Mouse (Mus musculus) heart, postnatal 0 days (tissue): ENCODE results near the gene Tex9. TPM values are rescaled to one million over a fixed set of nuclear protein-coding genes. Genes with fewer than 3 reads are reported as not detected.

Experiments used
- ATAC-seq: fragments of 200-750 bp; cut with Nextera tagmentation; 2 replicates; pipeline ENCODE4 v1.8.0; 2017; ENCODE audit warnings: low read depth, moderate number of reproducible peaks, moderate library complexity; ENCODE audit not compliant: insufficient read depth
- DNase-seq: peaks from one replicate; pipeline ENCODE4 v3.0.0-alpha.2; 2016; ENCODE audit warnings: low spot score
- H3K27ac ChIP-seq: fragments of 300-500 bp; sonication (generic); 2 replicates; pipeline ENCODE4 v1.5.1; 2014; ENCODE audit warnings: low read depth, mild to moderate bottlenecking
- H3K27me3 ChIP-seq: fragments of 300-500 bp; sonication (generic); 2 replicates; pipeline ENCODE4 v1.6.1; 2014; ENCODE audit warnings: low read length, mixed read lengths; ENCODE audit not compliant: control insufficient read depth, insufficient read depth
- H3K36me3 ChIP-seq: fragments of 300-500 bp; sonication (generic); replicated peaks from 2 replicates; pipeline ENCODE4 v1.6.1; 2014; ENCODE audit warnings: low read length, mixed read lengths; ENCODE audit not compliant: control insufficient read depth, insufficient read depth
- H3K4me1 ChIP-seq: fragments of 300-500 bp; sonication (generic); 2 replicates; pipeline ENCODE4 v1.6.1; 2014; ENCODE audit warnings: antibody characterized with exemption; ENCODE audit not compliant: control insufficient read depth, insufficient read depth
- H3K4me2 ChIP-seq: fragments of 300-500 bp; sonication (generic); 2 replicates; pipeline ENCODE4 v1.6.1; 2014; ENCODE audit warnings: low read depth, mild to moderate bottlenecking, low read length, moderate library complexity
- H3K4me3 ChIP-seq: fragments of 300-500 bp; sonication (generic); 2 replicates; pipeline ENCODE4 v1.5.1; 2014; ENCODE audit warnings: low read depth, low read length
- H3K9ac ChIP-seq: fragments of 300-500 bp; sonication (generic); replicated peaks from 2 replicates; pipeline ENCODE4 v1.6.1; 2014; ENCODE audit warnings: low read depth, low read length, mixed read lengths
- H3K9me3 ChIP-seq: fragments of 300-500 bp; sonication (generic); replicated peaks from 2 replicates; pipeline ENCODE4 v1.6.1; 2016; ENCODE audit warnings: low read length; ENCODE audit not compliant: control insufficient read depth
- CTCF ChIP-seq: IDR thresholded peaks from 2 replicates; pipeline ENCODE4 v1.5.1; 2016; ENCODE audit warnings: antibody characterized with exemption, control low read depth, low read depth
- EP300 ChIP-seq: IDR thresholded peaks from 2 replicates; pipeline ENCODE4 v1.6.1; 2016; ENCODE audit warnings: antibody characterized with exemption, low read depth
- WGBS: fragments of 180-500 bp; shearing (Covaris S2); extraction: QIAGEN DNeasy Blood & Tissue Kit; methylation state at CpG from one replicate; pipeline ENCODE4 v1.1.7; 2014; 5-methylcytosine and 5-hydroxymethylcytosine counted together
- polyA plus RNA-seq: library from polyadenylated mRNA; unstranded; fragments of >200 nt; fragmentation: Nextera tagmentation; extraction: Ambion mirVana; gene quantifications from 2 replicates; pipeline ENCODE4 v1.2.1, GENCODE M21; 2015
- total RNA-seq: library from RNA; depleted of rRNA; stranded (reverse); fragments of >200 nt; gene quantifications from 2 replicates; pipeline ENCODE4 v1.2.3, GENCODE M21; 2014; ENCODE audit warnings: low replicate concordance; rRNA removed

The Tex9 gene
- total RNA-seq (0.76 and 9.7 TPM in 2 replicates), polyA plus RNA-seq (6.3 and 8.4 TPM in 2 replicates)

DNA sequence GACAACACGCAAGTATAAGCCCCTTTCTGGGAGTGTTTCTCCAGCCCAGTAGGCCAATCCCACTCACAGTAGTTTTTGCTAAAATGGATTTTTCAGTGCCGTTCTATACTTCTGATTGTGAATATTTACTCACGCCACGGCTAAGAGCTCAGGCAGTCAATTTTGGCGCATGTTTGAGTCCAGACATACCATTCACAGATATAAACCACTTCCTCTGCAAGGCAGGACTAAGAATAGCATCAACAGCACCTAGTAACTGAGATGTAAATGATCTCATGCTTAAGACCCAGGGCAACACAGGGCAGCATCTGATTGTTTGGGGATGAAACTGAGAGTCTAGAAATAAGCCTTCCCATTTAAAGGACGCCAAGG, at the start of gene Tex9:
Gene Tex9, minus strand, starts transcription at position 19 of the 372 bp plus-strand sequence.
- Histone ChIP-seq H3K4me2 (peak within 1 kb of the TSS; percentile 76), H3K4me1 (peaks cover 6% of the 10 kb centered on the region; the same call in 1 of the 2 replicates), H3K9me3 (no peaks in the 10 kb centered on the region), H3K9ac (peak within 1 kb of the TSS; percentile 61), H3K4me3 (peak within 1 kb of the TSS; percentile 77), H3K36me3 (no peaks in the 10 kb centered on the region), H3K27ac (peak within 1 kb of the TSS; percentile 85), H3K27me3 (no peaks in the 10 kb centered on the region)
- ATAC-seq (peak; percentile 55; the same call in 1 of the 2 replicates), DNase-seq (no peak)
- 5% methylated on average over 6 of the region's 6 CpGs for WGBS
- TF ChIP-seq EP300 (no peak), CTCF (no peak)

DNA sequence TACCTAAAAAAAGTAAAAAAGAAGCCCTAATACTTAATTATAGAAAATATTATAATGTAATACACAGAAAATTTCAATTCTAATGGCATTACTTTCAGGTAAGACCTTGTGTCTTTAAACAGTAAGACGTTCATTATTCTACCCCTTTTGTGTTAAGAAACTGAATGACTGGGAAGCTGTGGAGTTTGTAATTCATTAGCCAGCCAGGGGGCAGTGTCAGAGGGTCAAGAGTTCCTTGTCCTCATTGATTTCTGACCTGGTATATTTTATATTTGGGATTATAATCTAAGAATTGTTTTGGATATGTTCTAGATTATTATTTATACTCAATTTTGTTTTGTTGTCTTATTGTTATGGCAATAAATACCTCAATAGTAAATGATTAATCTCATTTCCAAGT, 45.1 kb upstream of the Tex9 start:
- Histone ChIP-seq H3K27ac (no peak overlapping the region), H3K4me1 (0 out of 2 replicates have a peak, but pooled peaks cover 3% of the 10 kb centered on the region), H3K4me2 (no peak overlapping the region), H3K9ac (no peak overlapping the region), H3K27me3 (no peaks in the 10 kb centered on the region), H3K36me3 (no peaks in the 10 kb centered on the region), H3K4me3 (no peak overlapping the region), H3K9me3 (no peaks in the 10 kb centered on the region)
- WGBS: 63% methylated on average over 1 of the region's 1 CpGs
- no peak for TF ChIP-seq CTCF
- TF ChIP-seq EP300: no peak
- no peak for ATAC-seq
- no peak for DNase-seq

DNA sequence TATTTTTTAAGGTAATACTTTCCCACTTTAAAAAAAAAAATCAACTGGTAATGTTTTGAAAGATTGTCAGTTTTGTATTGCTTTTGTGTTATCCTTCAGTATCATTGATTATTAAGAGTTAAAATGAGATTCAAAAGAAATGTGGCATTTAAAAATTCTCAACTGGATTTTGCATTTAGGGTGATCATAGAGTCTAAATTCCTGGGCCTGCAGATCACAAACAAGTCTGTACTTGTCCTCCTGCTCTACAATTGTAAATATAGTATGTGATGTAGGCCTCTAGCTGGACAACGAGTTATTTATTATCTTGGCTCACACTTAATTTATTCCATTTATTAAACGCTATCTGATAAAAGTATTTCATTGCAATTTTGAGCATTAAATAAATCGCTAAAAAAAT, 43.4 kb upstream of the Tex9 start:
- DNase-seq (peak; percentile 15), ATAC-seq (no peak)
- Histone ChIP-seq H3K9me3 (no peaks in the 10 kb centered on the region), H3K4me2 (no peak overlapping the region), H3K4me3 (no peak overlapping the region), H3K27ac (no peak overlapping the region), H3K9ac (no peak overlapping the region), H3K4me1 (peaks cover 11% of the 10 kb centered on the region; the same call in 1 of the 2 replicates), H3K27me3 (no peaks in the 10 kb centered on the region), H3K36me3 (no peaks in the 10 kb centered on the region)
- WGBS: 55% methylated on average over 3 of the region's 3 CpGs
- TF ChIP-seq EP300 (no peak), CTCF (no peak)

DNA sequence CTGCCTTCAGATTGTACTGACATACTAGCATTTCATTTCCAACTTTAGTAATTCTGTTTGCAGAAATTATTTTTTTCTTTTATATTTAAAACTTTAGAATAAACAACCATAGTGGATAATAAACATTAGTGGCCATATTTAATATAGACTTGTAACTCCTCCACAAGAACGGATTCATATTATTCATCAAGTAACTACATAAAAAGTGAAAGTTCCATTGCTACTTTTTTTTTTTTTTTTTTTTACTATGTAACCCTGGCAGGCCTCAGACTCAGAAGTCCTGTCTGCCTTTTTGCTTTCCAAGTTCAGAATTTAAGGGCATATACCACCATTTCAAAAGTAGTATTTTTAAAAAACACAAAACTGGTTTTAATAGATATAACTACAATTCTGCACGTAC, 43.0 kb upstream of the Tex9 start:
- no peak for ATAC-seq
- TF ChIP-seq EP300 (no peak), CTCF (no peak)

DNA sequence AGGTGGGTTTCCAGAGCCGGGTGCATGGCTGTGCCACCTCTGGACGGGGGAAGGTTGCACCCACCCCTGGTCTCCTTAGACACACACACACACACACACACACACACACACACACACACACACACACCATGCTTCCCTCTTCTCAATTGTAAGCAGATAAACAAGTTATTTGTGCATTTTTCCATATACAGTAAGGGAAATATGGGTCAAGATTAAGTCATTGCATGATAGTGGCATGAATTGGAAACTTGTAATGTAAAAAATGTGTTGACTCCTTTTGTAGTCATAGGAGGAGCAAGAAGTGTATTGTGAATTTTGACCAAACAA, 41.0 kb upstream of the Tex9 start:
- Histone ChIP-seq H3K4me1 (peaks cover 11% of the 10 kb centered on the region; the same call in 1 of the 2 replicates), H3K36me3 (no peaks in the 10 kb centered on the region), H3K9me3 (no peaks in the 10 kb centered on the region), H3K27ac (peak overlapping the region; percentile 97), H3K27me3 (no peaks in the 10 kb centered on the region), H3K4me2 (peak overlapping the region; percentile 88), H3K9ac (peak overlapping the region; percentile 95), H3K4me3 (peak overlapping the region; percentile 84)
- 0% methylated on average over 2 of the region's 2 CpGs for WGBS
- TF ChIP-seq CTCF (no peak), EP300 (no peak)
- peak; percentile 16 for DNase-seq
- no peak for ATAC-seq

More for the DNA sequence above, 43.0 kb upstream of the Tex9 start:
- H3K27ac ChIP-seq: no peak overlapping the region
- H3K4me2 ChIP-seq: no peak overlapping the region; the same call in 1 of the 2 replicates
- H3K9ac ChIP-seq: no peak overlapping the region
- no peak overlapping the region for H3K4me3 ChIP-seq
- WGBS: 72% methylated on average over 2 of the region's 2 CpGs
- H3K9me3 ChIP-seq: no peaks in the 10 kb centered on the region
- H3K36me3 ChIP-seq: no peaks in the 10 kb centered on the region
- H3K27me3 ChIP-seq: no peaks in the 10 kb centered on the region
- peaks cover 11% of the 10 kb centered on the region; the same call in 1 of the 2 replicates for H3K4me1 ChIP-seq
- DNase-seq: no peak

DNA sequence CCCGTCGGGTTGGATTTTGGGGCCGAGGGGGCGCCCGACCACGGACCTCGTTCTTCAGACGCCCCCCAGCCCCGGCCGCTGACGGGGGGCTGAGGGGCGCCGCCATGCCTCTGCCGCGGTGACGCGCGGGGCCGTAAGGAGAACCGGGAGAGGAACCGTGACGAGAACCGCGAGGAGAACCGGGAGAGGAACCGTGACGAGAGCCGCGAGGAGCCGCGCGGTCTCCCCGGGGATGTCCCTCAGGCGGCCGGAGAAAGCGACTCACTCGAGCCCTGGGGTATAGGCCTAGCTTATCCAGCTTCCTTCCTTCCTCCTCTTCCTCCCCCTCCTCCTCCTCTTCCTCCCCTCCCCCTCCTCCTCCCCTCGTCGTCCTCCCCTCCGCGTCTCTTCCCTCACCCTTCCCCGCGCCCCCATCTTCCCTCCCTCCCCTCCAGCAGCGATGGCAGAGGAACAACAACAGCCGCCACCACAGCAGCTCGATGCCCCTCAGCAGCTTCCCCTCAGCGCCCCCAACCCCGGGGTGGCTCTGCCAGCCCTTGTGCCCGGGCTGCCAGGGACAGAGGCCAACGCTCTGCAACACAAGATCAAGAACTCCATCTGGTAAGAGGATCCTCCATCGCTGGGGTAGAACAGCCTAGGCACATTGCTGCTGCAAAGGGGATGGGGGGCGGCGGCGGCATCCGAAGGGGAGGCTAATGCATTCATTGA, 40.5 kb upstream of the Tex9 start:
- no peaks in the 10 kb centered on the region for H3K9me3 ChIP-seq
- H3K4me3 ChIP-seq: peak overlapping the region; percentile 84
- peak; percentile 53 for DNase-seq
- H3K27ac ChIP-seq: peak overlapping the region; percentile 97
- H3K4me2 ChIP-seq: peak overlapping the region; percentile 88
- ATAC-seq: peak; percentile 42
- H3K4me1 ChIP-seq: peaks cover 11% of the 10 kb centered on the region; the same call in 1 of the 2 replicates
- peak overlapping the region; percentile 95 for H3K9ac ChIP-seq
- 1% methylated on average over 54 of the region's 55 CpGs for WGBS
- TF ChIP-seq EP300: no peak
- TF ChIP-seq CTCF: no peak
- no peaks in the 10 kb centered on the region for H3K36me3 ChIP-seq
- no peaks in the 10 kb centered on the region for H3K27me3 ChIP-seq
